Mouse (Mus musculus) heart, adult 2 months (tissue): Measurements from ENCODE around the gene Col1a1.
A peak's percentile ranks its signal among the peaks of the same experiment; 100 is the strongest.

Source experiments
- CTCF ChIP-seq: fragments of 200-600 bp; IDR thresholded peaks from 2 replicates; pipeline ENCODE4 v1.8.1; 2022; ENCODE audit warnings: antibody characterized with exemption, mild to moderate bottlenecking, moderate library complexity
- POLR2A ChIP-seq: fragments of 200-500 bp; IDR thresholded peaks from 2 replicates; pipeline ENCODE4 v1.6.1; 2011; ENCODE audit warnings: mild to moderate bottlenecking, low read depth, low read length, control low read depth; ENCODE audit not compliant: insufficient read depth

- peak; percentile 52 for TF ChIP-seq CTCF
- no peak for TF ChIP-seq POLR2A
Observed at GRCm38 (mm10) chr11:94944295-94944694, 8.3 kb downstream of the Col1a1 start.
